Mouse (Mus musculus) adrenal gland, postnatal 36 days (tissue): ENCODE data around the gene Itga3. TPM values are rescaled to one million over a fixed set of nuclear protein-coding genes. Genes with fewer than 3 reads are reported as not detected.
"Not testable (repeated sequence)": the region's sequence is repeated elsewhere in the genome, so short reads cannot be mapped to it uniquely, and the experiment has no call there.

Source experiments
- DNase-seq, 2 experiments: peaks; one replicate each; pipeline ENCODE4 v3.0.0; 2021; ENCODE audit warnings: mixed read lengths in 1 of 2
- total RNA-seq, 2 experiments: library from RNA; stranded (reverse); gene quantifications; 2 replicates each; pipeline ENCODE4 v1.2.3; 2021

The Itga3 gene
- total RNA-seq, 2 experiments from 2014 or later, result 38.0 to 56.7 TPM

GRCm38 (mm10) chr11:95032945-95033344 is 43.7 kb downstream of the Itga3 start:
- DNase-seq, result no peak

GRCm38 (mm10) chr11:95027850-95028470 is 48.6 kb downstream of the Itga3 start:
- no peak for DNase-seq

GRCm38 (mm10) chr11:95026849-95027248 is 49.8 kb downstream of the Itga3 start:
- DNase-seq, result no peak

GRCm38 (mm10) chr11:95026090-95026542 is 50.5 kb downstream of the Itga3 start:
- DNase-seq, result no peak

- no peak for DNase-seq
Measured at GRCm38 (mm10) chr11:95025227-95026012, 51.2 kb downstream of the Itga3 start.

GRCm38 (mm10) chr11:95024439-95025184 is 52.0 kb downstream of the Itga3 start:
- no peak for DNase-seq

GRCm38 (mm10) chr11:95023481-95023880 is 53.1 kb downstream of the Itga3 start:
- no peak for DNase-seq

- no peak for DNase-seq
Measured at GRCm38 (mm10) chr11:95022237-95022992, 54.2 kb downstream of the Itga3 start.

- DNase-seq, result no peak
Measured at GRCm38 (mm10) chr11:95015484-95015883, 61.1 kb downstream of the Itga3 start.

- no peak for DNase-seq
Measured at GRCm38 (mm10) chr11:95012487-95012886, 64.1 kb downstream of the Itga3 start.

- DNase-seq, result no peak
Measured at GRCm38 (mm10) chr11:95012075-95012474, 64.5 kb downstream of the Itga3 start.

GRCm38 (mm10) chr11:95011416-95011815 is 65.2 kb downstream of the Itga3 start:
- no peak for DNase-seq

- not testable (repeated sequence) for DNase-seq
Measured at GRCm38 (mm10) chr11:95010841-95011403, 65.7 kb downstream of the Itga3 start.

- DNase-seq, result peak in 1 of 2 experiments; percentile 37
Measured at GRCm38 (mm10) chr11:95010141-95010739, 66.4 kb downstream of the Itga3 start.

GRCm38 (mm10) chr11:95009629-95010014 is 67.0 kb downstream of the Itga3 start, which contains the start of gene Samd14:
Gene Samd14, plus strand, starts transcription at chr11:95009879.
- DNase-seq, result peak; percentile 65 to 75

GRCm38 (mm10) chr11:95008661-95009628 is 67.7 kb downstream of the Itga3 start:
- DNase-seq, result no peak

- DNase-seq, result no peak
Measured at GRCm38 (mm10) chr11:95007418-95007817, 69.2 kb downstream of the Itga3 start.

GRCm38 (mm10) chr11:95006525-95007219 is 69.9 kb downstream of the Itga3 start:
- peak; percentile 86 to 93 for DNase-seq

- no peak for DNase-seq
Measured at GRCm38 (mm10) chr11:95006038-95006437, 70.6 kb downstream of the Itga3 start.

GRCm38 (mm10) chr11:95004937-95005198 is 71.7 kb downstream of the Itga3 start:
- no peak for DNase-seq
